Mouse (Mus musculus): ENCODE results near the gene Gpr3.

- TF ChIP-seq E2F4 (IDR thresholded peaks at IDR 0.05; ENCODE audit: insufficient read depth) (no peak), POLR2A (IDR thresholded peaks at IDR 0.05; ENCODE audit: insufficient read length, low read depth) (no peak), USF1 (IDR thresholded peaks at IDR 0.05; ENCODE audit: low read depth) (no peak)
These were observed 44.5 kb upstream of the Gpr3 start for GRCm38 (mm10) chr4:133256820-133257219.

All from myocyte (in vitro differentiated cells).